In the genomic region with DNA sequence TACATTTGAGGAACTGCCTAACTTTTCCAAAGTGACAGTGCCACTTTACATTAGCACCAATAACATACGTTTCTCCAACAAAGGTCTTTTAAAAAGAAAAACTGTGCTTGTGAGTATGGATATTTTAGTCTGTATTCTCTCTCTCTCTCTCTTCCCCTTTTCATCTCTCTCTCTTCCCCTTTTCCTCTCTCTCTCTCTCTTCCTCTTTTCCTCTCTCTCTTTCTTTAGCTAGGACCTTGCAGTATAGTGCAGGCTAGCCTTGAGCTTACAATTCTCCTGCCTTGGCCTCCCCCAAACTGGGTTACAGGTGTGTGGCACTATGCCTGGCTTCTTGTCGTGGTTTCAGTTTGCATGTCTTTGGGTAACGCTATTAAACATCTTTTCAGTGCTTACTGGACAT, we compare ENCODE assay signal across 28 mouse cellular contexts.
"Had no signal": no experiment of that assay in that cellular context is flagged by ENCODE, and none has a peak within 500 bp of the region (broad histone marks: within the 10 kb centered on the region; RNA-seq: fewer than 3 reads in every experiment).

No protein-coding gene starts in this region.

- H3K4me2 ChIP-seq: heart, embryonic 11.5 days; heart, embryonic 13.5 days; heart, embryonic 15.5 days; hindbrain, embryonic 12.5 days; hindbrain, embryonic 14.5 days; intestine, embryonic 15.5 days; limb, embryonic 13.5 days; limb, embryonic 15.5 days; liver, embryonic 12.5 days had no signal

- H3K4me1 ChIP-seq: heart, embryonic 13.5 days; heart, embryonic 15.5 days; hindbrain, embryonic 10.5 days; hindbrain, embryonic 12.5 days; intestine, embryonic 15.5 days; limb, embryonic 13.5 days; limb, embryonic 15.5 days; liver, embryonic 12.5 days had no signal

- H3K27me3 ChIP-seq: heart, embryonic 15.5 days; hindbrain, embryonic 12.5 days; intestine, embryonic 15.5 days; limb, embryonic 13.5 days; limb, embryonic 15.5 days; liver, embryonic 12.5 days had no signal

- H3K36me3 ChIP-seq: heart, embryonic 13.5 days; heart, embryonic 15.5 days; hindbrain, embryonic 10.5 days; hindbrain, embryonic 12.5 days; intestine, embryonic 15.5 days; limb, embryonic 13.5 days; limb, embryonic 15.5 days; liver, embryonic 12.5 days had no signal

- ATAC-seq: hindbrain, embryonic 16.5 days; inflammation-experienced regulatory T-cells, adult 6 months; intestine, embryonic 15.5 days; intestine, postnatal 0 days; liver, embryonic 12.5 days had no signal

- H3K4me3 ChIP-seq: gastrocnemius, adult 2 months; heart, adult 2 months; heart, embryonic 13.5 days; heart, embryonic 15.5 days; hindbrain, embryonic 10.5 days; hindbrain, embryonic 12.5 days; intestine, embryonic 15.5 days; limb, embryonic 13.5 days; limb, embryonic 15.5 days; liver, embryonic 12.5 days had no signal

- H3K9ac ChIP-seq: heart, embryonic 13.5 days; heart, embryonic 15.5 days; hindbrain, embryonic 12.5 days; hindbrain, embryonic 14.5 days; intestine, embryonic 15.5 days; limb, embryonic 13.5 days; limb, embryonic 15.5 days; liver, embryonic 12.5 days; liver, embryonic 14.5 days had no signal

- H3K27ac ChIP-seq: gastrocnemius, adult 2 months; heart, adult 2 months; heart, embryonic 13.5 days; heart, embryonic 15.5 days; hindbrain, embryonic 10.5 days; hindbrain, embryonic 12.5 days; hindbrain, embryonic 14.5 days; intestine, embryonic 15.5 days; kidney, postnatal 0 days; limb, embryonic 13.5 days; limb, embryonic 15.5 days; liver, embryonic 12.5 days; liver, embryonic 14.5 days had no signal

- DNase-seq: gastrocnemius, adult 2 months; gastrocnemius, postnatal 10 days; gastrocnemius, postnatal 25 days; heart, adult 11 months; heart, adult 2 months; heart, postnatal 4 days; kidney, adult 18-20 months; kidney, adult 8-10 months; kidney, postnatal 14 days; kidney, postnatal 36 days; layer of hippocampus, adult 9-11 months; layer of hippocampus, postnatal 36 days; left cerebral cortex, postnatal 4 days had no signal

- H3K9me3 ChIP-seq: heart, embryonic 13.5 days; heart, embryonic 15.5 days; hindbrain, embryonic 10.5 days; hindbrain, embryonic 12.5 days; intestine, embryonic 15.5 days; limb, embryonic 13.5 days; limb, embryonic 15.5 days; liver, embryonic 12.5 days had no signal
